Mouse (Mus musculus) central nervous system, embryonic 14 days (tissue): ENCODE results near the gene Olfr1465. TPM values are rescaled to one million over a fixed set of nuclear protein-coding genes. Genes with fewer than 3 reads are reported as not detected.

Experiments
- polyA plus RNA-seq: library from polyadenylated mRNA; depleted of rRNA; stranded (reverse); fragments of >200 nt; gene quantifications from 2 replicates; pipeline ENCODE4 v1.2.3, GENCODE M21; 2012; rRNA removed

Olfr1465 gene
- polyA plus RNA-seq = not detected in 2 replicates

DNA sequence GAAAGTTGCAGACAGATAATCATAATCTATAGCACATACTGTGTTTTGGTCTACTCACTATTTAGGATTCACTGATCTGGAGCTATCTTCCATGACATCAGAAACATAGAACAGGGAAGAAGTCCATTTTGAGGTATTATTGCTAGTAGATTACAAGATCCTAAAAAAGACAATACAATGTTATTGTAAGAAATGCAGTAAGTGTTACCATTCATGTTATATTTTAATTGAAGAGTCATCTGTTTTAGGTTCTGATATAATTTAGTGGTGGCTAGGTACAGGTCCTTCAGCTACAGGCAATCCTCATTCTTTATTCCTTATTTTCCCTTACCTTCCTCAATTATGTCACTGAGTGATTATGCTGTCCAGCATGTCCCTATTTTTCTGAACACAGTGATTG, at the start of gene Olfr1465:
Gene Olfr1465 (minus strand): TSS at position 101 of the 400 bp plus-strand sequence.

DNA sequence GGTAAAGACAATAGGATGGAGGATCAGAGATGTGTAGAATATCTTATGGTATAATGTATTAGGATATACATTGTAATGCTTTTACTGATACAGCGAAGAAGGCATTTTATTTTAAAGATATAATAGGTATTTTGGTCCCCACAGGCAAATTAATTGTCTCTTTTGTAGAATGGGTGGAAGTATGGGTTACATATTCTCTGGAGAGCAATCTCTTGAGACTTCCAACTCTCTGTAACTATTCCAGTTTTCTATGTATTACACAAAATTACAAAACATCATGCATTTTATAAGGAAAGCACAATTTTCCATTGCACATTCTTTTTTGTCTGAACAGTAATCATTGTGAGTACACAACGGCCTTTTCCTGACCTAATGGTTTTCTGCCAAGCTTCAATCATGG, 46.6 kb upstream of the Olfr1465 start, which contains the start of gene Olfr1467:
Gene Olfr1467 (plus strand): TSS at position 301 of the 400 bp plus-strand sequence.

DNA sequence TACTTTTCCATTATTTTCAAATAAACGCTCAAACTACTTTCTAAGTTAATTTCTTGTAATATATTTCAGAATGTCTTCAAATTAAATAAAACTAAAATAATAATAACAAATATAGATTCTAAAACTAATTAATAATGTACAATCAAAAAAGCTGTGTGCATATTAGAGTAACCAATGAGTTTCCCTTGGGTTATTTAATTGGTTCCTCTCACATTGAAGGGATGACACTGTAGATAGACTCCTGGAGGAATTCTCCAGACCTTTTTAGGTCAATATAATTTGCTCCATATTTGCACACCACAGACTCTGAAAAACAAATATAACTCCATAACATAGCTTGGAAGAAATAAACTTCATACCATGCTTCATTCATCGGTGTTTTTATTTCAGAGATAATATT, 23.2 kb upstream of the Olfr1465 start, which contains the start of gene Olfr1466:
Gene Olfr1466 (plus strand): TSS at position 301 of the 400 bp plus-strand sequence.

Other genes with a start within 250 kb of the Olfr1465 start
- not detected in 2 replicates for gene Olfr1457, start 217.7 kb downstream of the Olfr1465 start, polyA plus RNA-seq
- gene Olfr1458, start 208.8 kb downstream of the Olfr1465 start, polyA plus RNA-seq = not detected in 2 replicates
- gene Olfr1459, start 166.0 kb downstream of the Olfr1465 start, polyA plus RNA-seq = 0.01 TPM in 1 of 2 replicates, not detected in the other
- not detected in 2 replicates for gene Olfr1461, start 152.5 kb downstream of the Olfr1465 start, polyA plus RNA-seq
- gene Olfr1462, start 129.8 kb downstream of the Olfr1465 start, polyA plus RNA-seq = not detected in 2 replicates
- not detected in 2 replicates for gene Olfr1463, start 84.2 kb downstream of the Olfr1465 start, polyA plus RNA-seq
- not detected in 2 replicates for gene Olfr1466, start 23.3 kb upstream of the Olfr1465 start, polyA plus RNA-seq
- not detected in 2 replicates for gene Olfr1467, start 46.7 kb upstream of the Olfr1465 start, polyA plus RNA-seq
- not detected in 2 replicates for gene Olfr1469, start 92.3 kb upstream of the Olfr1465 start, polyA plus RNA-seq
- not detected in 2 replicates for gene Olfr1471, start 127.9 kb upstream of the Olfr1465 start, polyA plus RNA-seq
- gene Olfr1472, start 140.5 kb upstream of the Olfr1465 start, polyA plus RNA-seq = not detected in 2 replicates
- not detected in 2 replicates for gene Olfr1474, start 154.0 kb upstream of the Olfr1465 start, polyA plus RNA-seq
- gene Olfr1475, start 164.7 kb upstream of the Olfr1465 start, polyA plus RNA-seq = not detected in 2 replicates
- gene Olfr1477, start 185.0 kb upstream of the Olfr1465 start, polyA plus RNA-seq = not detected in 2 replicates
- not detected in 2 replicates for gene Olfr1480, start 212.4 kb upstream of the Olfr1465 start, polyA plus RNA-seq